Mouse (Mus musculus) liver, embryonic 14.5 days (tissue): ENCODE results near the gene Ino80.

Source experiments
- CTCF ChIP-seq: IDR thresholded peaks from 2 replicates; pipeline ENCODE4 v1.5.1; 2016; ENCODE audit warnings: antibody characterized with exemption, low read depth, control low read depth
- EP300 ChIP-seq: IDR thresholded peaks from 2 replicates; pipeline ENCODE4 v1.6.1; 2016; ENCODE audit warnings: antibody characterized with exemption, low read depth

DNA sequence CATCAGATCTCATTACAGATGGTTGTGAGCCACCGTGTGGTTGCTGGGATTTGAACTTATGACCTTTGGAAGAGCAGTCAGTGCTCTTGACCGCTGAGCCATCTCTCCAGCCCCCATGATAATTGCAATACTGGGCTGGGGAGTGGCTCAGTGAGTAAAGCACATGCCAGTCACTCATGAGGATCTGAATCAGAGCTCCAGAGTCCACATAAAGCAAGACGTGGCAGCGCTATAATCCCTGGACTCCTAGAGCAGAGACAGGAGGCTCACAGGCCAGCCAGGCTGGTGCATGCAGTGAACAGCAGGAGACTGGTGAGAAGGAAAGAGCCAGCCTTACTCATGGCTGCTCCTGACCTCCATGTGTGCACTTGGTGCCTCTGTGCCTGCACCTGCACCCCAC is 47.9 kb upstream of the Ino80 start:
- no peak for TF ChIP-seq CTCF
- no peak for TF ChIP-seq EP300
